Mouse (Mus musculus): ENCODE measurements around the gene Gm6614.

GRCm38 (mm10) chr6:141946862-141947261 is 64.4 kb downstream of the Gm6614 start, which contains the start of gene Slco1a1:
- TF ChIP-seq CTCF (IDR thresholded peaks at IDR 0.05; ENCODE audit: borderline replicate concordance, insufficient read depth, low read depth, low read length) (no peak), POLR2A (IDR thresholded peaks at IDR 0.05; ENCODE audit: borderline replicate concordance, insufficient read depth, low read length) (no peak)
